Mouse (Mus musculus): ENCODE data around the gene Rassf5.

GRCm38 (mm10) chr1:131213361-131213760, 31.7 kb downstream of the Rassf5 start:
- TF ChIP-seq CTCF (IDR thresholded peaks at IDR 0.05) = no peak
- TF ChIP-seq EP300 (IDR thresholded peaks at IDR 0.05) = no peak

All from lung, postnatal 0 days (tissue).